21 mouse cellular contexts compared by ENCODE assay signal in genomic region chr16:86578281-86578680, GRCm38 (mm10).
DNase-seq lines count a peak whose midpoint lies in the region; ATAC-seq and TF ChIP-seq lines count a peak whose summit lies in the region.
"Had no signal": no experiment of that assay in that cellular context is flagged by ENCODE, and none has a peak within 500 bp of the region (broad histone marks: within the 10 kb centered on the region; RNA-seq: fewer than 3 reads in every experiment).

No protein-coding gene starts in this region.

- H3K4me1 ChIP-seq in forebrain, embryonic 12.5 days, result no peaks in the 10 kb centered on the region
- no peaks in the 10 kb centered on the region for H3K4me1 ChIP-seq in forebrain, embryonic 16.5 days (replicated peaks; ENCODE audit: control insufficient read depth, insufficient read depth, low read length)
- no peaks in the 10 kb centered on the region for H3K4me1 ChIP-seq in intestine, embryonic 16.5 days (ENCODE audit: control insufficient read depth, insufficient read depth, low read length)
- H3K4me1 ChIP-seq in kidney, adult 2 months (ENCODE audit: control insufficient read depth, insufficient read depth, low read length), result no peaks in the 10 kb centered on the region
- H3K4me1 ChIP-seq: embryonic facial prominence, embryonic 15.5 days; heart, embryonic 13.5 days; hindbrain, embryonic 15.5 days had no signal

- DNase-seq in layer of hippocampus, adult 2 months (ENCODE audit: low spot score in 2 of 2), result peak in 1 of 2 experiments; percentile 1
- no peak for DNase-seq in layer of hippocampus, adult 8-10 months (ENCODE audit: low spot score in 2 of 2)
- peak; percentile 43 for DNase-seq in Muller cell, postnatal 12 days (ENCODE audit: inconsistent ontology term)
- DNase-seq in kidney, adult 2 months, result no peak
- DNase-seq: adrenal gland, postnatal 14 days; cerebellum, adult 8-10 months; cerebellum, postnatal 14 days; embryo, embryonic 11 days; gastrocnemius, adult 2 months; gastrocnemius, postnatal 25 days; heart, adult 11 months; heart, postnatal 36 days had no signal

- H3K36me3 ChIP-seq in forebrain, embryonic 12.5 days (replicated peaks), result no peaks in the 10 kb centered on the region
- H3K36me3 ChIP-seq in forebrain, embryonic 16.5 days (ENCODE audit: control insufficient read depth, insufficient read depth), result no peaks in the 10 kb centered on the region
- no peaks in the 10 kb centered on the region for H3K36me3 ChIP-seq in intestine, embryonic 16.5 days (ENCODE audit: control insufficient read depth, insufficient read depth, low read length)
- no peaks in the 10 kb centered on the region for H3K36me3 ChIP-seq in kidney, adult 2 months (ENCODE audit: control insufficient read depth, insufficient read depth, low read length)
- H3K36me3 ChIP-seq: embryonic facial prominence, embryonic 15.5 days; heart, embryonic 13.5 days; hindbrain, embryonic 15.5 days had no signal

- 32% methylated on average over 5 of the region's 5 CpGs for WGBS in forebrain, embryonic 12.5 days
- 9% methylated on average over 5 of the region's 5 CpGs for WGBS in forebrain, embryonic 16.5 days
- WGBS in intestine, embryonic 16.5 days, result 72% methylated on average over 5 of the region's 5 CpGs
- 66% methylated on average over 5 of the region's 5 CpGs for WGBS in kidney, adult 2 months

- ATAC-seq in forebrain, embryonic 12.5 days (ENCODE audit: low FRiP score), result peak; percentile 60; the same call in 1 of the 2 replicates
- peak; percentile 64; the same call in 1 of the 2 replicates for ATAC-seq in forebrain, embryonic 16.5 days
- no peak for ATAC-seq in intestine, embryonic 16.5 days
- ATAC-seq: activated CD4-positive, CD25-positive, alpha-beta regulatory T cell, adult 4 months; Patski had no signal

- H3K4me3 ChIP-seq in layer of hippocampus, adult 2 months, result no peak overlapping the region
- no peak overlapping the region for H3K4me3 ChIP-seq in forebrain, embryonic 12.5 days (replicated peaks)
- no peak overlapping the region for H3K4me3 ChIP-seq in forebrain, embryonic 16.5 days (replicated peaks; ENCODE audit: low read length)
- H3K4me3 ChIP-seq in intestine, embryonic 16.5 days (ENCODE audit: low read length), result no peak overlapping the region
- no peak overlapping the region for H3K4me3 ChIP-seq in kidney, adult 2 months (ENCODE audit: insufficient read depth, low read depth, low read length)
- H3K4me3 ChIP-seq: embryonic facial prominence, embryonic 15.5 days; erythroblast, embryonic 14.5 days; gastrocnemius, adult 2 months; heart, embryonic 13.5 days; hindbrain, embryonic 15.5 days had no signal

- peak overlapping the region; percentile 43; the same call in 1 of the 2 replicates for H3K27ac ChIP-seq in layer of hippocampus, adult 2 months
- H3K27ac ChIP-seq in forebrain, embryonic 12.5 days, result no peak overlapping the region
- no peak overlapping the region for H3K27ac ChIP-seq in forebrain, embryonic 16.5 days (ENCODE audit: low read length)
- H3K27ac ChIP-seq in intestine, embryonic 16.5 days (ENCODE audit: low read length), result no peak overlapping the region
- no peak overlapping the region for H3K27ac ChIP-seq in kidney, adult 2 months (ENCODE audit: insufficient read depth, low read depth, low read length)
- H3K27ac ChIP-seq: embryonic facial prominence, embryonic 15.5 days; gastrocnemius, adult 2 months; heart, embryonic 13.5 days; hindbrain, embryonic 15.5 days had no signal

- H3K9ac ChIP-seq in forebrain, embryonic 12.5 days, result no peak overlapping the region
- H3K9ac ChIP-seq in forebrain, embryonic 16.5 days (replicated peaks; ENCODE audit: low read depth, low read length), result no peak overlapping the region
- no peak overlapping the region for H3K9ac ChIP-seq in intestine, embryonic 16.5 days (ENCODE audit: low read depth, low read length)
- H3K9ac ChIP-seq: embryonic facial prominence, embryonic 15.5 days; heart, embryonic 13.5 days; hindbrain, embryonic 15.5 days had no signal

- no peaks in the 10 kb centered on the region for H3K27me3 ChIP-seq in forebrain, embryonic 12.5 days
- H3K27me3 ChIP-seq in forebrain, embryonic 16.5 days (replicated peaks; ENCODE audit: control insufficient read depth, insufficient read depth, low read length), result no peaks in the 10 kb centered on the region
- H3K27me3 ChIP-seq in intestine, embryonic 16.5 days (replicated peaks; ENCODE audit: control insufficient read depth, insufficient read depth, low read length), result no peaks in the 10 kb centered on the region
- H3K27me3 ChIP-seq in kidney, adult 2 months (replicated peaks; ENCODE audit: control insufficient read depth, insufficient read depth, low read length), result no peaks in the 10 kb centered on the region
- H3K27me3 ChIP-seq: embryonic facial prominence, embryonic 15.5 days; heart, embryonic 13.5 days; hindbrain, embryonic 15.5 days; Patski had no signal

- no peaks in the 10 kb centered on the region for H3K9me3 ChIP-seq in forebrain, embryonic 12.5 days
- H3K9me3 ChIP-seq in forebrain, embryonic 16.5 days (ENCODE audit: control insufficient read depth, low read length), result no peaks in the 10 kb centered on the region
- no peaks in the 10 kb centered on the region for H3K9me3 ChIP-seq in intestine, embryonic 16.5 days (ENCODE audit: control insufficient read depth, low read length)
- H3K9me3 ChIP-seq: embryonic facial prominence, embryonic 15.5 days; heart, embryonic 13.5 days; hindbrain, embryonic 15.5 days had no signal

- TF ChIP-seq POLR2A in kidney, adult 2 months (IDR thresholded peaks at IDR 0.05; ENCODE audit: low read depth, low read length), result no peak

- no peak for TF ChIP-seq CTCF in layer of hippocampus, adult 2 months (conservative IDR thresholded peaks at IDR 0.05)
- no peak for TF ChIP-seq CTCF in kidney, adult 2 months (conservative IDR thresholded peaks at IDR 0.05; ENCODE audit: insufficient read depth, insufficient read length, low read depth, low read length)

- no peak overlapping the region for H3K4me2 ChIP-seq in forebrain, embryonic 12.5 days
- no peak overlapping the region for H3K4me2 ChIP-seq in forebrain, embryonic 16.5 days (ENCODE audit: low read length)
- H3K4me2 ChIP-seq in intestine, embryonic 16.5 days (ENCODE audit: low read depth, low read length), result no peak overlapping the region
- H3K4me2 ChIP-seq: embryonic facial prominence, embryonic 15.5 days; heart, embryonic 13.5 days; hindbrain, embryonic 15.5 days had no signal
